Mouse (Mus musculus): ENCODE data around the gene Ncoa6.

Gene Ncoa6

DNA sequence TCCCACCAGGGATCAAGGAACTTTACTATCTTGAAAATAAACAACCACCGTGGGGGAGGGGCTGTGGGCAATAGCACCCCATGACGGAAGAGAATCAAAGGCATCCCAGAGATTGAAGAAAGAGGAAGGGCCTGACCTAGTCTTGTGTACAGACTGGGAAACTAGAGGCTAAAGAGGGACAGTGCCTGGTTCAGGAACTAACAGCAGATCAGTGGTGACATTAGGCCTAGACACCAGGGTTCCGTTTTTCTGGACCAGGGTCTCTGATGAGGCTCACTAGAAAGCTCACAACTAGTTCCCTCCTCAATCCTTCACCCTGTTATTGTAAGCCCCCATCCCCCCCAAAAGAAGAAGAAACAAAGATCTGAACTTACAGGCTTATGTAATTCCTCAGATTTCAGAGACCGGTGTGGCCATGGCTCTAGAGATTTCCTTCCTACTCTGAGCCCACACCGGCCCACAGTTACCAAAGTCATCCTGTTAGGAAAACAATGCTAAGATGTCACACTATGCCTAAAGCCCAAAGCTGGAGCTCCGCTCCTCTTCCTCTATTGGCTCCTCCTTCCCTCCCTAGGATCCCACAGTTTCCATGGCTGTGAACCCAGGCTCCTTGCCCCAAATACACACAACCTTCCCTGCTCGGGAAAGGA lies 105.9 kb downstream of the Ncoa6 start:
- no peak for DNase-seq

DNA sequence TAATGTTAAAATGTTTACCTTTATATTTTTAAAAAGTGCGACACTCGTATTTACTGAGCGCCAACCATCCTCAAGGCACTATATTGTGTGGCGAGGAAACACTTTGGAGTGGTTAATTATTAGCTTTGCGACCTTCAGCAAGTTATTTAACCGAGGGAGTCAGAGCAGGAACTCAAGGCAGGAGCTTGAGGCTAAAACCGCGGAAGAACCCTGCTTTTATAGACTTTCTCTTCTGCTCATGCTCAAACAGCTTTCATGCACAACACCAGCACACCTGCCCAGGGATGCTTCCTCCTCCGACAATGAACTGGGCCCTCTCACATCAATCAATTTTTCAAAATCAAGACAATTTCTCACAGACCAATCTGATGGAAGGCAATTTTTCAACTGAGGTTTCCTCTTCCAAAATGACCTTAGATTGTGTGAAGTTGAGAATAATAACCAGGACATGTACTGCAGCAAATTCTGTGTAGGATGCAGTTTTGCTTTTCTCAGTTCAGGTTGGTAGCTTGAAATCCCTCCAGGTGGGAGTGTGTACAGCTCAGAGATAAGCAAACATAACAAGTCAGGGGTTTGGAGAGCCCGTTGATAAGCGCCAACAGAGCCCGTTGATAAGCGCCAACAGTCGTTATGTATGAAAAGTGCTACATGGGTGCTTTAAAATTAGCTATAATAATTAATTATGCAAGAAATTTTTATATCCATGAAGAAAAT lies 115.9 kb downstream of the Ncoa6 start:
- peak; percentile 70 for DNase-seq

DNA sequence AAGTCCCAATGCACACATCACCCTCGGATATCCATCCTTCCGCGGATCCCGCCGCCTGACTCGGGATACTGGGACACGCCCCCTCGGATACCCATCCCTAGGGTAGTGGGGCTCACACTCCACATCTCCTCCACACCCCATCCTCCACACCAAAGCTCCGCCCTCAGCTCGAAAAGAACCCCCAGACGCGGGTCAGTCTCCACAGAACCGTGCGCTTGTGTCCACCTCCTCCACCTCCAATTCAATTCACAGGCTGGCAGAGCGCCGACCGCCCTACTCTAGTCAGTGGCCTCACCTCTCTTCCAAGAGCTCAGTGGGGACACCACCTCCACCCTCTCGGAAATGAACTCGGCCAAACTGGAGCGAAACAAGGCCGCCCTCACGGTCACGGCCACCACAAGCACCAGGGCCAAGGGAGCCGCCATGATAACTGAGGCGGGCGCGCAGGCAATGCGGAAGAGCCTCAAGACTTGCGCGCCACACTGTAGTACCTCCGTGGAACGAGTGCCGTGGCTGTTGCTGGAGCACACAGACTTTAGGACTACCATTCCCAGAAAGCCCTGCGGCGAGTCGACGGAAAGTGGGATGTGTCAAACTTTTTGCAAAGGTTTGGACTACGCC lies 116.6 kb downstream of the Ncoa6 start, which contains the start of gene Pigu:
Gene Pigu, minus strand, starts transcription at position 460 of the 621 bp plus-strand sequence.
- DNase-seq: peak; percentile 97

DNA sequence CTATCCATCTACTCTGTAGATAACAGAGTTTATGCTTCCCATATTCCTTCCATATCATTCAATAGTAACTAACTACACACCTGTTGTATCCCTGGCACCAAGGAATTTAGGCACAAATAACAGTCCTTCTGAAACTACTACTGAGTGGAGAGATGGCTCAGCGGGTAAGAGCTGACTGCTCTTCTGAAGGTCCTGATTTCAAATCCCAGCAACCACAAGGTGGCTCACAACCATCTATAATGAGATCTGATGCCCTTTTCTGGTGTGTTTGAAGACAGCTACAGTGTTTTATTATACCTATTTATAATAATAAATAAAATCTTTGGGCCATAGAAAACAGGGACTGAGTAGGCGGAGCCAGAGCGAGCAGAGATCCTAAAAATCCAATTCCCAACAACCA lies 119.3 kb downstream of the Ncoa6 start:
- peak; percentile 10 for DNase-seq

DNA sequence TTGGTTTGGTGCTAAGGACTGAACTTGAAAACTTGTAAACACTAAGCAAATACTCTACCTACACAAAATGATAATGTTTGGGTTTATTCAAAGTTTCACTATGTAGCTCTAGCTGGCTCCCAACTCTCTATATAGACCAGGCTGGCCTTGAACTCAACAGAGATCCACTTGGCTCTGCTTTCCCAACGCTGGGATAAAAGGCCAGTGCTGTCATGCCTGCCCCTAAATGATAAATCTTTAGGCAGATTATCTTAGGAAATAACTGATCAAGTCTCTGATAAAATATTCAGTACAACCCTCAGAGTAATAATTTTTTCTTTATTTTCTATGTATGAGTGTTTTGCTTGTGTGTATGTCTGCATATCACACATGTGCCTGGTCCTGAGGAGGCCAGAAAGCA lies 127.0 kb downstream of the Ncoa6 start:
- DNase-seq: no peak

All from kidney, postnatal 14 days (tissue).